Mouse (Mus musculus): ENCODE measurements around the gene Stard9. TPM values are rescaled to one million over a fixed set of nuclear protein-coding genes. Genes with fewer than 3 reads are reported as not detected.

The Stard9 gene
- polyA plus RNA-seq, 1 experiment from 2014 or later, result 1.0 TPM

GRCm38 (mm10) chr2:120702675-120703074 is 73.8 kb downstream of the Stard9 start:
- Histone ChIP-seq H3K36me3 (replicated peaks) (no peaks in the 10 kb centered on the region), H3K4me3 (replicated peaks) (no peak overlapping the region), H3K9ac (no peak overlapping the region), H3K4me2 (no peak overlapping the region), H3K9me3 (replicated peaks) (no peaks in the 10 kb centered on the region), H3K27me3 (no peaks in the 10 kb centered on the region), H3K27ac (replicated peaks) (no peak overlapping the region), H3K4me1 (replicated peaks) (peaks cover 19% of the 10 kb centered on the region)
- ATAC-seq (ENCODE audit: insufficient read depth), result no peak
- WGBS (ENCODE audit: insufficient replicate concordance), result 29% methylated on average over 5 of the region's 5 CpGs

- Histone ChIP-seq H3K4me1 (replicated peaks) (peaks cover 10% of the 10 kb centered on the region; the same call in 1 of the 2 replicates), H3K27ac (replicated peaks) (no peak overlapping the region), H3K4me2 (no peak overlapping the region), H3K27me3 (no peaks in the 10 kb centered on the region), H3K36me3 (replicated peaks) (no peaks in the 10 kb centered on the region; the same call in 1 of the 2 replicates), H3K9ac (no peak overlapping the region), H3K9me3 (replicated peaks) (no peaks in the 10 kb centered on the region), H3K4me3 (replicated peaks) (no peak overlapping the region)
- no peak for ATAC-seq (ENCODE audit: insufficient read depth)
Measured at GRCm38 (mm10) chr2:120707041-120707440, 78.1 kb downstream of the Stard9 start.

DNA sequence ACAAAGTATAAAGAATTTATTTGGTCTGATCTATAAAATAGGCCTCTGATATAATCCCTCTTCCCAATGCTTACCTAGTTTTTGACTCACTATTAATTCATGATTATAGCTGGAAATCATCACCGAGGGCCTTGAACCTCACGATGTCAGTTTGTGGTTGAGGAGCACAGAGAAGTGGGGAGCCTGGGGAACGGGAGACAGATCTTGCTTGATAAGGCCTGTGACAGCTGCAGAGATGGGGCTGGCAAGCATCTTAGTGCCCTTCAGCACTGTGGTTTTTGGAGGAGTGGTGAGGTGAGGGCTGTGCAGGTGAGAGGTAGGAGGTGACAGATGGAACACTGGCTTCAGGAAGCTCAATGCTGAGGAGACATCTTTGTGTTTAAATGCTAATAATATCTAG is 81.2 kb downstream of the Stard9 start:
- H3K27me3 ChIP-seq, result no peaks in the 10 kb centered on the region
- ATAC-seq (ENCODE audit: insufficient read depth), result no peak
- WGBS (ENCODE audit: insufficient replicate concordance), result 20% methylated on average over 3 of the region's 3 CpGs
- no peak overlapping the region for H3K4me3 ChIP-seq (replicated peaks)
- H3K27ac ChIP-seq (replicated peaks), result no peak overlapping the region
- no peak overlapping the region for H3K9ac ChIP-seq
- H3K9me3 ChIP-seq (replicated peaks), result no peaks in the 10 kb centered on the region
- H3K4me1 ChIP-seq (replicated peaks), result peaks cover 10% of the 10 kb centered on the region; the same call in 1 of the 2 replicates
- H3K36me3 ChIP-seq (replicated peaks), result peaks cover 31% of the 10 kb centered on the region
- no peak overlapping the region for H3K4me2 ChIP-seq

- Histone ChIP-seq H3K9ac (no peak overlapping the region), H3K36me3 (replicated peaks) (peaks cover 36% of the 10 kb centered on the region), H3K27me3 (no peaks in the 10 kb centered on the region), H3K27ac (replicated peaks) (no peak overlapping the region), H3K9me3 (replicated peaks) (no peaks in the 10 kb centered on the region), H3K4me2 (no peak overlapping the region), H3K4me1 (replicated peaks) (peaks cover 10% of the 10 kb centered on the region; the same call in 1 of the 2 replicates), H3K4me3 (replicated peaks) (no peak overlapping the region)
- ATAC-seq (ENCODE audit: insufficient read depth), result no peak
- 38% methylated on average over 3 of the region's 3 CpGs for WGBS (ENCODE audit: insufficient replicate concordance)
Measured at GRCm38 (mm10) chr2:120710948-120711347, 82.0 kb downstream of the Stard9 start.

DNA sequence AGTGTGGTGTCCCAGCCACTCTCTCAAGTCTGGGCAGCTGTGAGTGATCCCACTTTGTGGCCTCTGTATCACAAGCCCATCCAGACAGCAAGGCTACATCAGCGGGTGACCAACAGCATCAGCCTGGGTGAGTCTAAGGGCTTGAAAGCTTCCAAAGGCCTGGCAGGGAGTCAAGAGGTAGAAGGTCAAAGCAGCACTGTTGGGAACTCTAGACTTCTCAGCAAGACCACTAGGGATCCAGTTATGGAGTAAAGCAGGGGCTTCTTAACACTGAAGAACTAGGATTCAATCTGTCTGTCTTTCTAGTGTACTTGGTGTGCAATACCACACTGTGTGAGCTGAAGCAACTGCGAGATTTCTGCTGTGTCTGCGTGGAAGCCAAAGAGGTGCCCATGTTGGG is 84.5 kb downstream of the Stard9 start:
- 91% methylated on average over 3 of the region's 3 CpGs for WGBS (ENCODE audit: insufficient replicate concordance)
- H3K9me3 ChIP-seq (replicated peaks), result no peaks in the 10 kb centered on the region
- no peak for ATAC-seq (ENCODE audit: insufficient read depth)
- no peak overlapping the region for H3K4me3 ChIP-seq (replicated peaks)
- H3K36me3 ChIP-seq (replicated peaks), result peaks cover 60% of the 10 kb centered on the region
- no peak overlapping the region for H3K4me2 ChIP-seq
- H3K27ac ChIP-seq (replicated peaks), result no peak overlapping the region
- H3K27me3 ChIP-seq, result no peaks in the 10 kb centered on the region
- peaks cover 10% of the 10 kb centered on the region; the same call in 1 of the 2 replicates for H3K4me1 ChIP-seq (replicated peaks)
- H3K9ac ChIP-seq, result no peak overlapping the region

- no peak overlapping the region for H3K9ac ChIP-seq
- 85% methylated on average over 8 of the region's 8 CpGs for WGBS (ENCODE audit: insufficient replicate concordance)
- H3K4me3 ChIP-seq (replicated peaks), result no peak overlapping the region
- H3K4me2 ChIP-seq, result no peak overlapping the region
- no peak overlapping the region for H3K27ac ChIP-seq (replicated peaks)
- H3K9me3 ChIP-seq (replicated peaks), result no peaks in the 10 kb centered on the region
- H3K36me3 ChIP-seq (replicated peaks), result peaks cover 95% of the 10 kb centered on the region
- ATAC-seq (ENCODE audit: insufficient read depth), result no peak
- no peaks in the 10 kb centered on the region for H3K4me1 ChIP-seq (replicated peaks)
- no peaks in the 10 kb centered on the region for H3K27me3 ChIP-seq
Measured at GRCm38 (mm10) chr2:120718496-120718895, 89.6 kb downstream of the Stard9 start.

GRCm38 (mm10) chr2:120720821-120721220 is 91.9 kb downstream of the Stard9 start:
- Histone ChIP-seq H3K36me3 (replicated peaks) (peaks cover 98% of the 10 kb centered on the region), H3K9me3 (replicated peaks) (no peaks in the 10 kb centered on the region), H3K27me3 (no peaks in the 10 kb centered on the region), H3K27ac (replicated peaks) (no peak overlapping the region), H3K4me3 (replicated peaks) (no peak overlapping the region), H3K4me2 (no peak overlapping the region), H3K9ac (no peak overlapping the region), H3K4me1 (replicated peaks) (peaks cover 21% of the 10 kb centered on the region)
- 87% methylated on average over 6 of the region's 6 CpGs for WGBS (ENCODE audit: insufficient replicate concordance)
- ATAC-seq (ENCODE audit: insufficient read depth), result no peak

GRCm38 (mm10) chr2:120721911-120722310 is 93.0 kb downstream of the Stard9 start:
- Histone ChIP-seq H3K27me3 (no peaks in the 10 kb centered on the region), H3K36me3 (replicated peaks) (peaks cover 98% of the 10 kb centered on the region), H3K9ac (no peak overlapping the region), H3K4me1 (replicated peaks) (peaks cover 22% of the 10 kb centered on the region), H3K4me2 (no peak overlapping the region), H3K9me3 (replicated peaks) (no peaks in the 10 kb centered on the region), H3K27ac (replicated peaks) (no peak overlapping the region), H3K4me3 (replicated peaks) (no peak overlapping the region)
- WGBS (ENCODE audit: insufficient replicate concordance), result 83% methylated on average over 2 of the region's 2 CpGs
- no peak for ATAC-seq (ENCODE audit: insufficient read depth)

- 82% methylated on average over 8 of the region's 8 CpGs for WGBS (ENCODE audit: insufficient replicate concordance)
- no peak for ATAC-seq (ENCODE audit: insufficient read depth)
- Histone ChIP-seq H3K4me2 (no peak overlapping the region), H3K4me1 (replicated peaks) (peaks cover 25% of the 10 kb centered on the region), H3K9me3 (replicated peaks) (no peaks in the 10 kb centered on the region), H3K4me3 (replicated peaks) (no peak overlapping the region), H3K9ac (no peak overlapping the region), H3K27me3 (no peaks in the 10 kb centered on the region), H3K36me3 (replicated peaks) (peaks cover 98% of the 10 kb centered on the region), H3K27ac (replicated peaks) (no peak overlapping the region)
Measured at GRCm38 (mm10) chr2:120722491-120722890, 93.6 kb downstream of the Stard9 start.

GRCm38 (mm10) chr2:120723621-120724020 is 94.7 kb downstream of the Stard9 start:
- 58% methylated on average over 4 of the region's 4 CpGs for WGBS (ENCODE audit: insufficient replicate concordance)
- H3K27me3 ChIP-seq, result no peaks in the 10 kb centered on the region

DNA sequence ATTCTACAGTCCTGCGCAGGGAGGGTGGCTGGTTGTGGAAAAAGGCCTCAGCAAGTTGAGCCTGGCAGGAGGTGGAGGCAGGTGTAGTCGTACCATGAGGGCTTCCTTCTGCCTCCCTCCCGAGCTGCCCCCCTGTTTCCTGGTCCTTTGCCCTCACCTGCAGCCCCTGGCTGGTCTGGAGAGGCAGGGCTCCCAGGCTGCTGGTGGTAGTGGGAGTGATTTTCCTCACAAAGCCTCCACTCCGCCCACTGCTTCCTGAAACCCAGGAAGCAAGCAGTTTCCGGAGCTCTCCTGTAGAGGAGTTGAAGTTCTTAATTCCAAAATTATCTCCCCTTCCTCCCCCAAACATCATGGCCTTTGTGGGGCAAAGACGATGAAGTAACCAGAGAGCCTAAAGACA is 95.3 kb downstream of the Stard9 start:
- Histone ChIP-seq H3K9me3 (replicated peaks) (no peaks in the 10 kb centered on the region), H3K4me2 (no peak overlapping the region), H3K36me3 (replicated peaks) (peaks cover 98% of the 10 kb centered on the region), H3K27ac (replicated peaks) (no peak overlapping the region), H3K4me1 (replicated peaks) (peaks cover 41% of the 10 kb centered on the region), H3K9ac (no peak overlapping the region), H3K4me3 (replicated peaks) (no peak overlapping the region), H3K27me3 (no peaks in the 10 kb centered on the region)
- WGBS (ENCODE audit: insufficient replicate concordance), result 65% methylated on average over 6 of the region's 6 CpGs
- ATAC-seq (ENCODE audit: insufficient read depth), result no peak

More at GRCm38 (mm10) chr2:120723621-120724020, 94.7 kb downstream of the Stard9 start:
- Histone ChIP-seq H3K9me3 (replicated peaks) (no peaks in the 10 kb centered on the region), H3K4me1 (replicated peaks) (peaks cover 36% of the 10 kb centered on the region), H3K4me3 (replicated peaks) (no peak overlapping the region), H3K9ac (no peak overlapping the region), H3K4me2 (no peak overlapping the region), H3K27ac (replicated peaks) (peak overlapping the region; percentile 46; the same call in 1 of the 2 replicates), H3K36me3 (replicated peaks) (peaks cover 98% of the 10 kb centered on the region)
- ATAC-seq (ENCODE audit: insufficient read depth), result no peak; the same call in 1 of the 2 replicates
